Mouse (Mus musculus): ENCODE measurements around the gene Elmo1. TPM values are rescaled to one million over a fixed set of nuclear protein-coding genes. Genes with fewer than 3 reads are reported as not detected.

Gene Elmo1
- polyA plus RNA-seq, 1 experiment from 2014 or later: 19.2 TPM

- Histone ChIP-seq H3K4me1 (replicated peaks) (peaks cover 22% of the 10 kb centered on the region), H3K4me3 (no peak overlapping the region), H3K9me3 (no peaks in the 10 kb centered on the region), H3K36me3 (no peaks in the 10 kb centered on the region), H3K27me3 (ENCODE audit: insufficient read depth, poor library complexity, severe bottlenecking) (no peaks in the 10 kb centered on the region), H3K27ac (no peak overlapping the region)
- DNase-seq (ENCODE audit: low spot score): no peak
- 66% methylated on average over 1 of the region's 1 CpGs for WGBS
Observed at GRCm38 (mm10) chr13:20116868-20117510, 26.6 kb downstream of the Elmo1 start.

GRCm38 (mm10) chr13:20117691-20118090 is 27.3 kb downstream of the Elmo1 start:
- Histone ChIP-seq H3K4me1 (replicated peaks) (peaks cover 22% of the 10 kb centered on the region), H3K9me3 (no peaks in the 10 kb centered on the region), H3K4me3 (no peak overlapping the region), H3K36me3 (no peaks in the 10 kb centered on the region), H3K27me3 (ENCODE audit: insufficient read depth, poor library complexity, severe bottlenecking) (no peaks in the 10 kb centered on the region), H3K27ac (no peak overlapping the region)
- no peak for DNase-seq (ENCODE audit: low spot score)
- WGBS: 75% methylated on average over 1 of the region's 1 CpGs

- WGBS: 88% methylated on average over 7 of the region's 7 CpGs
- Histone ChIP-seq H3K27ac (no peak overlapping the region), H3K4me3 (no peak overlapping the region), H3K4me1 (replicated peaks) (peaks cover 18% of the 10 kb centered on the region), H3K36me3 (no peaks in the 10 kb centered on the region), H3K9me3 (no peaks in the 10 kb centered on the region), H3K27me3 (ENCODE audit: insufficient read depth, poor library complexity, severe bottlenecking) (no peaks in the 10 kb centered on the region)
- DNase-seq (ENCODE audit: low spot score): no peak
Observed at GRCm38 (mm10) chr13:20118909-20119308, 28.5 kb downstream of the Elmo1 start.

GRCm38 (mm10) chr13:20120723-20121122 is 30.3 kb downstream of the Elmo1 start:
- Histone ChIP-seq H3K27ac (no peak overlapping the region), H3K4me1 (replicated peaks) (peaks cover 9% of the 10 kb centered on the region), H3K36me3 (no peaks in the 10 kb centered on the region), H3K27me3 (ENCODE audit: insufficient read depth, poor library complexity, severe bottlenecking) (no peaks in the 10 kb centered on the region), H3K4me3 (no peak overlapping the region), H3K9me3 (no peaks in the 10 kb centered on the region)
- DNase-seq (ENCODE audit: low spot score): no peak
- 84% methylated on average over 5 of the region's 5 CpGs for WGBS

- no peak overlapping the region for H3K4me3 ChIP-seq
- DNase-seq (ENCODE audit: low spot score): no peak
- H3K9me3 ChIP-seq: no peaks in the 10 kb centered on the region
- H3K4me1 ChIP-seq (replicated peaks): peaks cover 1% of the 10 kb centered on the region; the same call in 1 of the 2 replicates
- H3K27ac ChIP-seq: no peak overlapping the region
- whole genome bisulfite sequencing: 88% methylated on average over 8 of the region's 8 CpGs
- H3K36me3 ChIP-seq: no peaks in the 10 kb centered on the region
- H3K27me3 ChIP-seq (ENCODE audit: insufficient read depth, poor library complexity, severe bottlenecking): no peaks in the 10 kb centered on the region
Observed at GRCm38 (mm10) chr13:20121385-20122043, 31.1 kb downstream of the Elmo1 start.

GRCm38 (mm10) chr13:20123975-20124374 is 33.6 kb downstream of the Elmo1 start:
- H3K27ac ChIP-seq: no peak overlapping the region
- no peaks in the 10 kb centered on the region for H3K9me3 ChIP-seq
- DNase-seq (ENCODE audit: low spot score): no peak
- no peaks in the 10 kb centered on the region for H3K27me3 ChIP-seq (ENCODE audit: insufficient read depth, poor library complexity, severe bottlenecking)
- no peak overlapping the region for H3K4me3 ChIP-seq
- 66% methylated on average over 3 of the region's 3 CpGs for WGBS
- H3K36me3 ChIP-seq: no peaks in the 10 kb centered on the region
- no peaks in the 10 kb centered on the region for H3K4me1 ChIP-seq (replicated peaks)

GRCm38 (mm10) chr13:20124965-20125364 is 34.6 kb downstream of the Elmo1 start:
- Histone ChIP-seq H3K36me3 (no peaks in the 10 kb centered on the region), H3K4me3 (no peak overlapping the region), H3K27ac (no peak overlapping the region), H3K27me3 (ENCODE audit: insufficient read depth, poor library complexity, severe bottlenecking) (no peaks in the 10 kb centered on the region), H3K9me3 (no peaks in the 10 kb centered on the region), H3K4me1 (replicated peaks) (no peaks in the 10 kb centered on the region)
- 82% methylated on average over 7 of the region's 7 CpGs for WGBS
- no peak for DNase-seq (ENCODE audit: low spot score)

- no peaks in the 10 kb centered on the region for H3K36me3 ChIP-seq
- no peak overlapping the region for H3K4me3 ChIP-seq
- H3K27me3 ChIP-seq (ENCODE audit: insufficient read depth, poor library complexity, severe bottlenecking): no peaks in the 10 kb centered on the region
- no peak for DNase-seq (ENCODE audit: low spot score)
- H3K4me1 ChIP-seq (replicated peaks): no peaks in the 10 kb centered on the region
- no peak overlapping the region for H3K27ac ChIP-seq
- 94% methylated on average over 10 of the region's 10 CpGs for WGBS
- H3K9me3 ChIP-seq: no peaks in the 10 kb centered on the region
Observed at GRCm38 (mm10) chr13:20125845-20126244, 35.4 kb downstream of the Elmo1 start.

- WGBS: 66% methylated on average over 4 of the region's 4 CpGs
- H3K9me3 ChIP-seq: no peaks in the 10 kb centered on the region
- no peak overlapping the region for H3K4me3 ChIP-seq
- no peaks in the 10 kb centered on the region for H3K27me3 ChIP-seq (ENCODE audit: insufficient read depth, poor library complexity, severe bottlenecking)
- no peak overlapping the region for H3K27ac ChIP-seq
- DNase-seq (ENCODE audit: low spot score): no peak
- H3K36me3 ChIP-seq: no peaks in the 10 kb centered on the region
- 0 out of 2 replicates have a peak, but pooled peaks cover under 1% of the 10 kb centered on the region for H3K4me1 ChIP-seq (replicated peaks)
Observed at GRCm38 (mm10) chr13:20127553-20127952, 37.2 kb downstream of the Elmo1 start.

GRCm38 (mm10) chr13:20128097-20128496 is 37.7 kb downstream of the Elmo1 start:
- 90% methylated on average over 4 of the region's 4 CpGs for WGBS
- H3K27me3 ChIP-seq (ENCODE audit: insufficient read depth, poor library complexity, severe bottlenecking): no peaks in the 10 kb centered on the region
- peaks cover 6% of the 10 kb centered on the region for H3K4me1 ChIP-seq (replicated peaks)

GRCm38 (mm10) chr13:20130731-20131130 is 40.3 kb downstream of the Elmo1 start:
- H3K27ac ChIP-seq: no peak overlapping the region
- 89% methylated on average over 3 of the region's 3 CpGs for WGBS
- no peak for DNase-seq (ENCODE audit: low spot score)

More at GRCm38 (mm10) chr13:20128097-20128496, 37.7 kb downstream of the Elmo1 start:
- no peak overlapping the region for H3K4me3 ChIP-seq
- H3K27ac ChIP-seq: no peak overlapping the region
- no peaks in the 10 kb centered on the region for H3K9me3 ChIP-seq
- no peaks in the 10 kb centered on the region for H3K36me3 ChIP-seq
- no peak for DNase-seq (ENCODE audit: low spot score)

GRCm38 (mm10) chr13:20131322-20131997 is 41.1 kb downstream of the Elmo1 start:
- H3K27ac ChIP-seq: no peak overlapping the region
- no peaks in the 10 kb centered on the region for H3K36me3 ChIP-seq
- no peak overlapping the region for H3K4me3 ChIP-seq
- no peaks in the 10 kb centered on the region for H3K9me3 ChIP-seq
- H3K4me1 ChIP-seq (replicated peaks): peaks cover 24% of the 10 kb centered on the region
- DNase-seq (ENCODE audit: low spot score): no peak
- WGBS: 88% methylated on average over 5 of the region's 5 CpGs
- H3K27me3 ChIP-seq (ENCODE audit: insufficient read depth, poor library complexity, severe bottlenecking): no peaks in the 10 kb centered on the region

More at GRCm38 (mm10) chr13:20130731-20131130, 40.3 kb downstream of the Elmo1 start:
- Histone ChIP-seq H3K36me3 (no peaks in the 10 kb centered on the region), H3K9me3 (no peaks in the 10 kb centered on the region), H3K4me3 (no peak overlapping the region), H3K4me1 (replicated peaks) (peaks cover 23% of the 10 kb centered on the region), H3K27me3 (ENCODE audit: insufficient read depth, poor library complexity, severe bottlenecking) (no peaks in the 10 kb centered on the region)

GRCm38 (mm10) chr13:20131998-20132371 is 41.6 kb downstream of the Elmo1 start:
- Histone ChIP-seq H3K27ac (no peak overlapping the region), H3K4me1 (replicated peaks) (peaks cover 29% of the 10 kb centered on the region), H3K9me3 (no peaks in the 10 kb centered on the region), H3K36me3 (no peaks in the 10 kb centered on the region), H3K4me3 (no peak overlapping the region), H3K27me3 (ENCODE audit: insufficient read depth, poor library complexity, severe bottlenecking) (no peaks in the 10 kb centered on the region)
- no peak for DNase-seq (ENCODE audit: low spot score)
- WGBS: 88% methylated on average over 4 of the region's 4 CpGs
